Mouse (Mus musculus) cerebellum, postnatal 25 days (tissue): ENCODE measurements around the gene 4930470P17Rik.

ENCODE experiments used
- DNase-seq, 2 experiments: peaks; one replicate each; pipeline ENCODE4 v3.0.0; 2021; ENCODE audit warnings: mixed read lengths in 2 of 2

The 4930470P17Rik gene

GRCm38 (mm10) chr2:170577502-170577901, 24.3 kb downstream of the 4930470P17Rik start:
- DNase-seq = no peak

- peak in 1 of 2 experiments; percentile 8 for DNase-seq
Measured at GRCm38 (mm10) chr2:170576077-170576476, 25.7 kb downstream of the 4930470P17Rik start.

GRCm38 (mm10) chr2:170564995-170565394, 36.8 kb downstream of the 4930470P17Rik start:
- DNase-seq = no peak

- no peak for DNase-seq
Measured at GRCm38 (mm10) chr2:170563956-170564855, 37.6 kb downstream of the 4930470P17Rik start.

- no peak for DNase-seq
Measured at GRCm38 (mm10) chr2:170552088-170552487, 49.7 kb downstream of the 4930470P17Rik start.

GRCm38 (mm10) chr2:170550240-170550639, 51.6 kb downstream of the 4930470P17Rik start:
- DNase-seq = peak in 1 of 2 experiments; percentile 9

- peak in 1 of 2 experiments; percentile 7 for DNase-seq
Measured at GRCm38 (mm10) chr2:170549146-170549545, 52.7 kb downstream of the 4930470P17Rik start.

- no peak for DNase-seq
Measured at GRCm38 (mm10) chr2:170548046-170548445, 53.8 kb downstream of the 4930470P17Rik start.

GRCm38 (mm10) chr2:170547526-170547925, 54.3 kb downstream of the 4930470P17Rik start:
- no peak for DNase-seq

GRCm38 (mm10) chr2:170545745-170546144, 56.1 kb downstream of the 4930470P17Rik start:
- no peak for DNase-seq

GRCm38 (mm10) chr2:170544950-170545349, 56.9 kb downstream of the 4930470P17Rik start:
- no peak for DNase-seq

- no peak for DNase-seq
Measured at GRCm38 (mm10) chr2:170544159-170544558, 57.7 kb downstream of the 4930470P17Rik start.

- no peak for DNase-seq
Measured at GRCm38 (mm10) chr2:170543625-170544024, 58.2 kb downstream of the 4930470P17Rik start.

- no peak for DNase-seq
Measured at GRCm38 (mm10) chr2:170539211-170539610, 62.6 kb downstream of the 4930470P17Rik start.

GRCm38 (mm10) chr2:170535841-170536240, 66.0 kb downstream of the 4930470P17Rik start:
- DNase-seq = no peak

GRCm38 (mm10) chr2:170534803-170535174, 67.0 kb downstream of the 4930470P17Rik start:
- no peak for DNase-seq

GRCm38 (mm10) chr2:170534116-170534802, 67.6 kb downstream of the 4930470P17Rik start:
- no peak for DNase-seq

- no peak for DNase-seq
Measured at GRCm38 (mm10) chr2:170530256-170530655, 71.6 kb downstream of the 4930470P17Rik start.

- DNase-seq = no peak
Measured at GRCm38 (mm10) chr2:170529766-170530165, 72.1 kb downstream of the 4930470P17Rik start.
